Mouse (Mus musculus) bone marrow, adult 2 months (tissue): ENCODE data around the gene Mif4gd.

Experiments used
- CTCF ChIP-seq: fragments of 200-500 bp; IDR thresholded peaks from 2 replicates; pipeline ENCODE4 v1.5.1; 2011; ENCODE audit warnings: low read length, control low read depth; ENCODE audit not compliant: control insufficient read depth, insufficient read depth
- POLR2A ChIP-seq: fragments of 200-500 bp; IDR thresholded peaks from 2 replicates; pipeline ENCODE4 v1.6.1; 2011; ENCODE audit warnings: low read depth, mild to moderate bottlenecking, control low read depth, low read length, borderline replicate concordance; ENCODE audit not compliant: control insufficient read depth

- TF ChIP-seq CTCF (no peak), POLR2A (no peak)
Measured at GRCm38 (mm10) chr11:115608421-115609399, 4.1 kb downstream of the Mif4gd start.
